Mouse (Mus musculus) kidney, adult 2 months (tissue): Measurements from ENCODE around the gene Btnl9.

Experiments
- CTCF ChIP-seq: fragments of 200-500 bp; conservative IDR thresholded peaks from 2 replicates; pipeline ENCODE4 v1.5.1; 2011; ENCODE audit warnings: low read depth, mild to moderate bottlenecking, control low read depth, low read length, moderate library complexity, mixed read lengths; ENCODE audit not compliant: insufficient read depth, insufficient read length
- POLR2A ChIP-seq: fragments of 200-500 bp; IDR thresholded peaks from one replicate; pipeline ENCODE4 v1.6.1; 2011; ENCODE audit warnings: low read depth, low read length, control low read depth

GRCm38 (mm10) chr11:49195819-49196322, 8.9 kb upstream of the Btnl9 start:
- TF ChIP-seq CTCF (0 out of 2 replicates have a peak, but pooled peaks have one; percentile 11), POLR2A (no peak)
